Mouse (Mus musculus): Measurements from ENCODE around the gene Trim8. TPM values are rescaled to one million over a fixed set of nuclear protein-coding genes. Genes with fewer than 3 reads are reported as not detected.
A peak's percentile ranks its signal among the peaks of the same experiment; 100 is the strongest.

The Trim8 gene
- polyA plus RNA-seq, 1 experiment from 2014 or later = 41.8 TPM

DNA sequence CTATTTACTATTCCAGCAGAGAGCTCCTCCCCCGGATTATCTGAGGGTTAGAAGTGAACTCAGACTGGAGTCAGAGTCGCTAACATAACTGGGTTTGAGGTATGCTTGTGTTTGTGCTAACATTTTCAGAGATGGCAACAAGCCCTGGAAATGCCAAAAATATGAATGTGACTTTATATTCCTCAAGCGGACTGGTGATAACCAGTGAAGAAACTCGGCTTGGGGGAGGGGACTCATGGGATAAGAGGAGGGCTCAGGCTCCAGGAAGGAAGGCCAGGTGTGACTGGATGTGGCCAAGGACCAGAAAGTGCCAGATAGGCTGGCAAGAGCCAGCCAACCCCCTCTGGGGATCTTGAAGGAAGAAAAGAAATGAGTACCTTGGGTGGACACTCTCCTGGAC lies 19.7 kb upstream of the Trim8 start:
- H3K4me1 ChIP-seq = peaks cover 57% of the 10 kb centered on the region
- H3K9ac ChIP-seq = no peak overlapping the region
- H3K27ac ChIP-seq = peak overlapping the region; percentile 64
- H3K36me3 ChIP-seq = peaks cover 35% of the 10 kb centered on the region
- H3K4me3 ChIP-seq = no peak overlapping the region
- WGBS = 24% methylated on average over 4 of the region's 4 CpGs
- ATAC-seq (ENCODE audit: low FRiP score) = no peak
- peak overlapping the region; percentile 13; the same call in 1 of the 2 replicates for H3K4me2 ChIP-seq (replicated peaks)
- no peaks in the 10 kb centered on the region for H3K27me3 ChIP-seq
- 0 out of 2 replicates have a peak, but pooled peaks cover 3% of the 10 kb centered on the region for H3K9me3 ChIP-seq (replicated peaks)

DNA sequence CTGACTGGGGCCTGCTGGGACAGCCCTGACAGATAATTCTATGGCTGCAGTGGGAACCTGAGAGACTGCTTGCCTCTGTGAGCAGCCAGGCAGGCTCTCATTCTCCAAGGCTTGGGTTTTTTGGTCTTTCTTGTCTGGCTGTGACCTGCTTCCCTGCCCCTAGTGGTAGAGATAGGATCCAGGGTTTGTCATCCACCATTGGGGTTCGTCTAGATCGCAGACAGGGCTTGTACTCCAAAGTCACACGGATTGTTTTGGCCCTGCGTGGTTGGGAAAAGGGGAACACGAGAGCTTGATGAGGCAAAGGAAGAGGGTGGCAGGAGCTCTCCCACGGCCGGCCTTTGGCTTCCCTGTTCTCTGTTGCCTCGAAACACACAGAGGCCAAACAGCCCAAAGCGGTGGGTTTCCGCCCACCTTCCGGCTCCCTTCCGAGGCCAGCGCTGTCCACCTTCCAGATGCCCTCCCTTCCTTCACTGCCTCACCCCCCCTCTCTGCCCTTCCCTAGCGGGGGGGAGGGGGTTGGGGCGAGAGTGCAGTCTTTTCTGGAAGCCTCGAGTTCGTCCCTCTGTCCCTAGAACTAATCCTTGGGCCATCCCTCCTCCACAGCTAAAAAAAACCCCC lies 18.5 kb upstream of the Trim8 start:
- Histone ChIP-seq H3K9me3 (replicated peaks) (0 out of 2 replicates have a peak, but pooled peaks cover 3% of the 10 kb centered on the region), H3K9ac (no peak overlapping the region), H3K4me2 (replicated peaks) (no peak overlapping the region), H3K27me3 (no peaks in the 10 kb centered on the region), H3K36me3 (peaks cover 45% of the 10 kb centered on the region), H3K4me1 (peaks cover 46% of the 10 kb centered on the region), H3K27ac (0 out of 2 replicates have a peak overlapping the region, but pooled peaks have one; percentile 19), H3K4me3 (no peak overlapping the region)
- 41% methylated on average over 17 of the region's 17 CpGs for WGBS
- ATAC-seq (ENCODE audit: low FRiP score) = no peak

DNA sequence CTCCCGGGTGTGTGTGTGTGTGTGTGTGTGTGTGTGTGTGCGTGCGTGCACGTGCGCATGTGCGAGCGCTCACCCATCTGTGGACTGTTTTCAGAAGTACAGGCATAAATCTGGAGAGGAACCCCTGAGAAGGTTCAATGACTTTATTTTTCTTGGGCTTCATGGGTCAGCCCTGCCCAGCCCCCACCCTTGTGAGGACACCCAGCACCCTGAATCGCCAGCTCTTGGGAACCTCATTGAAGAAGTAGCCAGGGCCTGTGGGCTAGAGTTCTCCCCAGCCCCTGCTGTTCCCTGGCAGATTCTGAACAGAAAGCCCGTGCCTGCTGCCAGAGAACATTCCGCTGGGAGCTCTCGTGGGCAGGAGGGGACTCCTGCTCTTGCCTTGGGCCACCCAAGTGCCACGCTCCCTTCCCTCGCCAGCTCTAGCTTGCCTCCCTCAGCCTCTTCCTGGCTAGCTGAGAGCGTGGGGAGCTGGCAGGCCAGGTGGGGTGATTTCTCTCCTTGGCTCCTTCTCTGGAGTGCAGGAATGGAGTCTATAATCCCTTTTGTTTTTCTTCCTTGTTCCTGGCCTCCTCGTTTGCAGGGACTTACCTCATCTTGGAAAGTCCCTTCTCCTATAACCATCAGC lies 17.7 kb upstream of the Trim8 start:
- Histone ChIP-seq H3K27me3 (no peaks in the 10 kb centered on the region), H3K9me3 (replicated peaks) (0 out of 2 replicates have a peak, but pooled peaks cover 3% of the 10 kb centered on the region), H3K4me3 (no peak overlapping the region), H3K4me1 (peaks cover 43% of the 10 kb centered on the region), H3K9ac (no peak overlapping the region), H3K36me3 (peaks cover 45% of the 10 kb centered on the region), H3K4me2 (replicated peaks) (no peak overlapping the region), H3K27ac (peak overlapping the region; percentile 48; the same call in 1 of the 2 replicates)
- WGBS = 78% methylated on average over 15 of the region's 15 CpGs
- no peak for ATAC-seq (ENCODE audit: low FRiP score)

DNA sequence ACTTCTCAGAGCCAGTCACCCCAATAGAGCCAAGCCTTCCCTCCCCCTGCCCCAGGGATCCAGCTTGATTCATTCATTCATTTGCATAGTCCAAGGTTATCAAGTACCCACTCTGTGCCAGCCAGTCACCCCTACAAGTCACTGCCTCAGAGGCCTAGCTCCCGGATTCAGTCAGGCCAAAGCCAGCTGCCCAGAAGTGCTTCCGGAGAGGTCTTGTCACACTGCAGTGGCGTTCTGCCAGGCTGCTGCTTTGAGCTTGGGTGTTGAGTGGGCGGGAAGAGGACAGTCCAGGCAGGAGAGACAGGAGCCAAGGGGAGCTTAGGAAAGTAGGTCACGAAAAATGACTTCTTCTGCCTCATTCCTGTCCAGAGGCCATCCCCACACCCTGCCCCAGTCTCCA lies 17.0 kb upstream of the Trim8 start:
- no peaks in the 10 kb centered on the region for H3K27me3 ChIP-seq
- 80% methylated on average over 5 of the region's 5 CpGs for WGBS
- peaks cover 39% of the 10 kb centered on the region for H3K4me1 ChIP-seq
- H3K27ac ChIP-seq = no peak overlapping the region
- 0 out of 2 replicates have a peak, but pooled peaks cover 3% of the 10 kb centered on the region for H3K9me3 ChIP-seq (replicated peaks)
- no peak overlapping the region for H3K4me2 ChIP-seq (replicated peaks)
- no peak for ATAC-seq (ENCODE audit: low FRiP score)
- H3K36me3 ChIP-seq = peaks cover 45% of the 10 kb centered on the region
- H3K4me3 ChIP-seq = no peak overlapping the region
- H3K9ac ChIP-seq = no peak overlapping the region

DNA sequence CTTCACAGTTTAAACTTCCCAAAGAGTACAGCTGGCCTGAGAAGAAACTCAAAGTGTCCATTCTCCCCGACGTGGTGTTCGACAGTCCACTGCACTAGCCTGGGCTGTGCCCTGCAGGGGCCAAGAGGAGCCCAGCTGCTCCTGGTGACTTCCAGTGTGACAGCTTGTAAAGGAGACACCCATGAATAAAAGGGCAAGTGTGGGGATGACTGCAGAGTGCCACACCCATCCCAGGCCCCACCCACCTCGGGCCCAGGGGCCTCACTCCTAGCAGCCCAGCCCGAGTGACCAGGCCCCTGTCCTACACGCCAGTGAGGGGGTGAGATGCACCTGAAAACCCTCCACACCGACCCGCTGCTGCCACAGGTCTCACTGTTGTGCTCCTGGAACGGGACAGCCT lies 15.7 kb upstream of the Trim8 start:
- Histone ChIP-seq H3K36me3 (peaks cover 37% of the 10 kb centered on the region), H3K9ac (no peak overlapping the region), H3K4me1 (peaks cover 39% of the 10 kb centered on the region), H3K27ac (no peak overlapping the region; the same call in 1 of the 2 replicates), H3K4me3 (no peak overlapping the region), H3K4me2 (replicated peaks) (no peak overlapping the region), H3K27me3 (no peaks in the 10 kb centered on the region), H3K9me3 (replicated peaks) (no peaks in the 10 kb centered on the region)
- ATAC-seq (ENCODE audit: low FRiP score) = no peak
- 77% methylated on average over 9 of the region's 9 CpGs for WGBS

DNA sequence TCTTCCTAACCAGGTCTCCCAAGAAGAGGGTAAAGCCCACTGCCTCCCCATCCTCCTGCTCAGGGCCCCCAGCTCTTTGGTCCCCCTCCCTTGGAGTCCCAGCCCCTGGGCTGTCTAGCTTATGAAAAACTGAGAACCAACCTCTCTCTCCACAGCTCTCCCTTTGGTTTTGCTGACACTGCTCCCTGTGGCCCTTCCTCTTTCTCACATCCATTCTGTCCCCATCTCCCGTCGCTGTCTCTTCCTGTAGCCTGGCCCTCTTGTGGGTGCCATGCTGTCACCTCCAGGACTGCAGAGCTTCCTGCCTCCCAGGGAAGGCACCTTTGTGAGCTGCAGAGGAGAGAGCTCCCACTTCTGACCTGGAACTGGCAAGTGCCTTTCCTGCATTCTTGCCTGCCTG lies 14.8 kb upstream of the Trim8 start:
- H3K9me3 ChIP-seq (replicated peaks) = no peaks in the 10 kb centered on the region
- ATAC-seq (ENCODE audit: low FRiP score) = no peak
- 71% methylated on average over 2 of the region's 2 CpGs for WGBS
- H3K4me3 ChIP-seq = no peak overlapping the region
- H3K4me1 ChIP-seq = peaks cover 31% of the 10 kb centered on the region
- peaks cover 37% of the 10 kb centered on the region for H3K36me3 ChIP-seq
- H3K9ac ChIP-seq = no peak overlapping the region
- H3K4me2 ChIP-seq (replicated peaks) = no peak overlapping the region
- no peak overlapping the region for H3K27ac ChIP-seq
- no peaks in the 10 kb centered on the region for H3K27me3 ChIP-seq

DNA sequence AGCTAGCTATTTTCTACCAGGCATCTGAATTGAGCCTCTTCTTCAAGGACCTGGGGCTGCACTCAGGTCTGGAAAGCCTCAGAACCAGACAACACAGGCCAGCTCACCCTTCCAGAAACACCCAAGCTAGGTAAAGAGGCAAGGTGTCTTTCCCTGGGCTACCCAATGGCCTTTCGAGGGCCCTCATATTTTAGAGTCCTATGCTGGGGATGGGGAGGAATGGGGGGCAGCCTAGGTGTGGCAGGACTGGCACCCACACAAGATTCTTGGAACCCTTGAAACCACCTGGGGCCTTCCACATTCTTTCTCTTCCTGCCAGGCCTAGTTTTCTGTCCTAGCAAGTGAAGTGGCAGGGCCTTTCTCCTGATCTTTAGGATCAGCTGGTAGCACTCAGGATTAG lies 12.1 kb upstream of the Trim8 start:
- H3K9ac ChIP-seq = no peak overlapping the region
- peaks cover 11% of the 10 kb centered on the region for H3K4me1 ChIP-seq
- no peak overlapping the region for H3K27ac ChIP-seq
- H3K9me3 ChIP-seq (replicated peaks) = no peaks in the 10 kb centered on the region
- ATAC-seq (ENCODE audit: low FRiP score) = no peak
- H3K4me2 ChIP-seq (replicated peaks) = no peak overlapping the region
- H3K36me3 ChIP-seq = peaks cover 29% of the 10 kb centered on the region
- no peaks in the 10 kb centered on the region for H3K27me3 ChIP-seq
- WGBS = 96% methylated on average over 1 of the region's 1 CpGs
- H3K4me3 ChIP-seq = no peak overlapping the region

DNA sequence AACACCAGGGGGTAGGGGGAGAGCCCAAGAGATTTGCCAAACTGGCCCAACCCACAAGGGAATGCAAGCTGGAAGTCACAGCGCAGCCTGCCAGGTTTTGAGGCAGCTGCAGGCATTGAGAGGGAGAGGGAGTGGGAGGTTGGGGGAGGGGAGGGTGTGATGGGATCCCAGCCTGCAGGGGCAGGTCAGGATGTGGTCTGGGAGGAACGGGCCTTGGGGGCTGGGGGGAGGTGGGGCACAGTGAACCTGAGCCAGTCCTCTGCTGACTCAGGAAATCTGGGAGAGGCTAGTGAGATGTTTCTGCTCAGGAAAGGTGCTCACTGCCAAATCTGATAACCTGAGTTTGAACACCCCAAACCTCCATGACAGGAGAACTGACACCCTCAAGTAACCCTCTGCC lies 10.9 kb upstream of the Trim8 start:
- no peak overlapping the region for H3K9ac ChIP-seq
- ATAC-seq (ENCODE audit: low FRiP score) = no peak
- 3% methylated on average over 2 of the region's 2 CpGs for WGBS

DNA sequence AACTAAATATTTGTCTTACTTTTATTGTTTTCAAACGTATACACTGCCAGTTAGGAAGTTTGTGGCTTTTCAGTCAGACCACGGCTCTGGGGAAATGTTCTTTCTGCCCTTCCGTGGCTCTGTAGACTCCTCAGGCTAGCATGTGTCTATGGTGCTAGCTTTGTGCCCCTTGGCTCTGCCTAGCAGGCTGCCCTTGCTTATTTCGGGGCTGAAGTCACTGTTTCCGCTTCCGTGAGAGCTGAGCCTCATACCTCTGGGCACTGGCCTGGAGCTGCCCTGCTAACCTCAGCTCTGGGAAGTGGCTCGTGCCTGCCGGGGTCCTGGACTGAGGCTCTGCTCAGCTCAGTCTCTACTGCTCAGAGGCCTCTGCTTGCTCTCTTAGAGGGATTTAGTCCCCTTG lies 6.4 kb upstream of the Trim8 start:
- Histone ChIP-seq H3K9me3 (replicated peaks) (no peaks in the 10 kb centered on the region), H3K36me3 (no peaks in the 10 kb centered on the region), H3K4me1 (peaks cover 7% of the 10 kb centered on the region), H3K27me3 (no peaks in the 10 kb centered on the region), H3K9ac (no peak overlapping the region), H3K4me3 (no peak overlapping the region), H3K4me2 (replicated peaks) (no peak overlapping the region), H3K27ac (no peak overlapping the region)
- no peak for ATAC-seq (ENCODE audit: low FRiP score)
- 79% methylated on average over 8 of the region's 8 CpGs for WGBS

More for the DNA sequence above, 10.9 kb upstream of the Trim8 start:
- Histone ChIP-seq H3K9me3 (replicated peaks) (no peaks in the 10 kb centered on the region), H3K27me3 (no peaks in the 10 kb centered on the region), H3K4me2 (replicated peaks) (no peak overlapping the region), H3K36me3 (peaks cover 21% of the 10 kb centered on the region), H3K4me3 (no peak overlapping the region), H3K27ac (no peak overlapping the region), H3K4me1 (peaks cover 5% of the 10 kb centered on the region)

DNA sequence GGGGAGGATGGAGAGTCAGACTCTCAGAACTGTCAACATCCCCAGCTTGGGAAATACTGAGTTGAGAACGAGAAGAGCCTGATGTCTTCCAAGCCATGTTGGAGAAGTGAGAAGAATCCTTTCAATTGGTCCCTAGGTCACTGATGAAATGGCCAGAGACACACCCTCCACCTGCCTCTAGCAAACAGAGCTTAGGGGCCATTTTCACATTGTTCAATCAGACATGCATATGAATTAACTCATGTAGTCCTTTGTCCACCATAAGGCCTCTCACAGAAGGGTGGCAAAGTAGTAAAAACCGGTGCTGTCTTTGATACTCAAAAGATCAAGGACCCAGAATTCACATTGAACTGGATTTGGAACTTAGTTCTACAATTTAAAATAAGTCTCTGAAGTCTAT lies 4.3 kb upstream of the Trim8 start:
- Histone ChIP-seq H3K9ac (no peak overlapping the region), H3K4me3 (no peak overlapping the region), H3K4me1 (peaks cover 3% of the 10 kb centered on the region; the same call in 1 of the 2 replicates), H3K27ac (no peak overlapping the region), H3K27me3 (no peaks in the 10 kb centered on the region), H3K9me3 (replicated peaks) (no peaks in the 10 kb centered on the region), H3K36me3 (no peaks in the 10 kb centered on the region), H3K4me2 (replicated peaks) (no peak overlapping the region)
- 75% methylated on average over 2 of the region's 2 CpGs for WGBS
- no peak for ATAC-seq (ENCODE audit: low FRiP score)

DNA sequence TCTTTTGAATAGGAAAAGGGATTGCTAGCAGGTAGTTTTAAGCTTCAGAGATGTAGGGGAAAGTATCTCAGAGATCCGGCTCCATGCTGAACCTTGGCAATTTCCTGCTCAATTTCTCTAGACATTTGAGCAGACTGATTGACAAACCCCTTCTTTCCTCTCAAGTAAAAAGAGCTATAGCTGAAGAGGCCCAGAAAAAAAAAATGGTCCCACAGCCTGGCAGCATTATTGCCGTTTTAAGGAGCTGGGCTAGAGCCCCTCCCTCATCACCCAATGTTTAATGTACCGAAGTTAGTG lies 2.0 kb upstream of the Trim8 start:
- peak overlapping the region; percentile 99 for H3K27ac ChIP-seq
- H3K9ac ChIP-seq = no peak overlapping the region
- WGBS = 6% methylated on average over 3 of the region's 3 CpGs
- peak overlapping the region; percentile 94; the same call in 1 of the 2 replicates for H3K4me3 ChIP-seq
- no peak for ATAC-seq (ENCODE audit: low FRiP score)
- peaks cover 6% of the 10 kb centered on the region for H3K4me1 ChIP-seq
- H3K9me3 ChIP-seq (replicated peaks) = no peaks in the 10 kb centered on the region
- no peaks in the 10 kb centered on the region for H3K27me3 ChIP-seq
- no peaks in the 10 kb centered on the region for H3K36me3 ChIP-seq
- peak overlapping the region; percentile 38 for H3K4me2 ChIP-seq (replicated peaks)

DNA sequence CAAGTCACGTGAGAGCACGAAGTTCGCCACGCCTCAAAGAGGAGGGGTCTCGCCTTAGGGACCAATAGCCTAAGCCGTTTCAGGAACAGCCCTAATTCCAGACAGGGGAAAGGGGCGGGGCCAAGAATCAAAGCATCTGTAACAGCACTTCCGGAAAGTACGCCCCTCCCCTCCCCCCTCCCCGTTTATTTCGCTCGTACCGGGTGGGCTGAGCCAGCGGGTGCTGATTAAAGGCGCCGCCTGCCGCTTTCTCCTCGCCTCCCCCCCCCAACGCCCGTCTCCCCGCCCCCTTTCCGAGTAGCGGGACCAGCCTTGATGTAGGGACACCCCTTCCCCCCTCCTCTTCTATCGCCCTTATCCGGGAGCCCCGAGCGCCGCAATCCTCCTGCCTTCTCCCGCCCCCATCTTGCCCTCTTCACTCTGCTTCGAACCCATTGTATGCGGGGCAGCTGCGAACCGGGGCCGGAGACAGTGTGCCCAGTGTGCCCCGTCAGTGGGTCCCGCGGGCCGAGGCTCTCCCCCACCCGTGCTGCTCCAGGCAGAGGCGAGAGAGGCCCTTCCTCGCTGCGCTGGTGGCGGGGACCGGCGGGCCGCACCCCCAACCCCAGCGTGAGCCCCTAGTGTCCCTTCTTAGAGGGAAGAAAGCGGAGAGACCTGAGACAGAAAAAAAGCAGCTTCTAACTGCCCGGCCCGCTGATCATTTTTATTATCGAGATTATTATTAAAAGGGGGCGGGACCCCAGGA lies 1.5 kb upstream of the Trim8 start:
- peak overlapping the region; percentile 94 for H3K4me3 ChIP-seq
- 1% methylated on average over 49 of the region's 52 CpGs for WGBS

More for the DNA sequence above, 1.5 kb upstream of the Trim8 start:
- no peaks in the 10 kb centered on the region for H3K27me3 ChIP-seq
- H3K36me3 ChIP-seq = no peaks in the 10 kb centered on the region
- no peaks in the 10 kb centered on the region for H3K9me3 ChIP-seq (replicated peaks)
- peak; percentile 84 for ATAC-seq (ENCODE audit: low FRiP score)
- peak overlapping the region; percentile 99 for H3K27ac ChIP-seq
- peak overlapping the region; percentile 86 for H3K4me2 ChIP-seq (replicated peaks)
- H3K9ac ChIP-seq = peak overlapping the region; percentile 99
- H3K4me1 ChIP-seq = peaks cover 12% of the 10 kb centered on the region

All from hindbrain, embryonic 12.5 days (tissue).